Mouse (Mus musculus): Measurements from ENCODE around the gene Abcg2. TPM values are rescaled to one million over a fixed set of nuclear protein-coding genes. Genes with fewer than 3 reads are reported as not detected.
"Not testable (repeated sequence)": the region's sequence is repeated elsewhere in the genome, so short reads cannot be mapped to it uniquely, and the experiment has no call there.

Gene Abcg2
- 49.9 and 54.0 TPM in 2 replicates for polyA plus RNA-seq (2015; fragmentation: Nextera tagmentation; extraction: Ambion mirVana)

GRCm38 (mm10) chr6:58584223-58584622, at the start of gene Abcg2:
Gene Abcg2 (plus strand): TSS chr6:58584523.
- not testable (repeated sequence) for H3K27me3 ChIP-seq; H3K36me3 ChIP-seq; ATAC-seq (ENCODE audit: insufficient number of reproducible peaks, low FRiP score, low TSS enrichment, low read depth); H3K4me1 ChIP-seq; H3K9ac ChIP-seq; H3K4me3 ChIP-seq; H3K27ac ChIP-seq; H3K9me3 ChIP-seq; H3K4me2 ChIP-seq
- WGBS, result 87% methylated on average over 3 of the region's 3 CpGs

GRCm38 (mm10) chr6:58540263-58540662, 44.1 kb upstream of the Abcg2 start:
- not testable (repeated sequence) for H3K27ac ChIP-seq; H3K9me3 ChIP-seq; H3K36me3 ChIP-seq; H3K4me1 ChIP-seq; H3K27me3 ChIP-seq; H3K4me2 ChIP-seq; H3K9ac ChIP-seq; ATAC-seq (ENCODE audit: insufficient number of reproducible peaks, low FRiP score, low TSS enrichment, low read depth); H3K4me3 ChIP-seq
- WGBS, result 59% methylated on average over 4 of the region's 4 CpGs

DNA sequence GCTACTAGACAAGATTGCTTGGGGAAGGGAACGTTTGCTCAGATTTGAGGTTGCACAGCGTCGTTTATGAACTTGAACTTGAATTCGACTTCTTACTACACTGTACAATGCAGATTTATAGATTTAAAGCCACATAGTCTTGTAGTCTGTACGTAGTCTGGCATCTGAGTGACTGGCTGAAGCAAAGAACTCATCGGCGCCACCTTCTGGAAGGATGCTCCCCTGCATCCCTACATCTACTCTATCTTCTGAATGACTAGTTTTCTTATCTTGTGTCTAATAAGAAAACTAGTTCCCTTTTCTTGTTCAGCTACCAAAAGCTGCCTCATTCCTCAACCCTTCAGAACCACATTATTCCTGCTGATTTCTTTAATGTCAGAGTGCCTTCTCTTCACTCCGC, 41.5 kb upstream of the Abcg2 start:
- not testable (repeated sequence) for H3K4me2 ChIP-seq; H3K36me3 ChIP-seq; ATAC-seq (ENCODE audit: insufficient number of reproducible peaks, low FRiP score, low TSS enrichment, low read depth); H3K4me1 ChIP-seq; H3K27ac ChIP-seq; H3K4me3 ChIP-seq; H3K27me3 ChIP-seq; H3K9ac ChIP-seq; H3K9me3 ChIP-seq
- 61% methylated on average over 8 of the region's 8 CpGs for WGBS

DNA sequence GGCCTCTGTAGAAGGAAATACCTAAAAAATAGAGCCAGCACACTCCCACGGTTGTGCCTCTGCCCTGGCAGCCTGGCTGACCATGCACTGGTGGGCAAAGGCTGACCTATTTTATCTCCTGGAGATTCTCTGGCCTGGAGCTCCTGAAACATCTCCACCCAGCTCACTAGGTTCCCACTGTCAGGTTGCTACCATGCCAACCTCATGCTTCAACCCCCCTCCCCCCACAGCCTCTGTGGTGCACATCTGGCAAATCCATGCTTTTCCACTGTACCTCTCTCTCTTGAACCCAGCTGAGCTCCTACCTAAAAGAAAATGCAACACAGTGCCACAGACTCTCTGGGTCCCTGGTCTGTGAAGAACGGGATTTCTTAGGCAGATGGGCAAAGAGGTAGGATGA, 39.4 kb upstream of the Abcg2 start:
- 8% methylated on average over 2 of the region's 2 CpGs for WGBS
- H3K36me3 ChIP-seq; H3K4me3 ChIP-seq; H3K9ac ChIP-seq; H3K27me3 ChIP-seq; H3K4me2 ChIP-seq; H3K27ac ChIP-seq; H3K9me3 ChIP-seq; H3K4me1 ChIP-seq; ATAC-seq (ENCODE audit: insufficient number of reproducible peaks, low FRiP score, low TSS enrichment, low read depth): not testable (repeated sequence)

GRCm38 (mm10) chr6:58546050-58546449, 38.3 kb upstream of the Abcg2 start:
- not testable (repeated sequence) for H3K9me3 ChIP-seq; H3K4me2 ChIP-seq; H3K4me1 ChIP-seq; H3K9ac ChIP-seq; H3K27ac ChIP-seq; H3K36me3 ChIP-seq; H3K27me3 ChIP-seq; H3K4me3 ChIP-seq; ATAC-seq (ENCODE audit: insufficient number of reproducible peaks, low FRiP score, low TSS enrichment, low read depth)
- WGBS, result 33% methylated on average over 5 of the region's 5 CpGs

DNA sequence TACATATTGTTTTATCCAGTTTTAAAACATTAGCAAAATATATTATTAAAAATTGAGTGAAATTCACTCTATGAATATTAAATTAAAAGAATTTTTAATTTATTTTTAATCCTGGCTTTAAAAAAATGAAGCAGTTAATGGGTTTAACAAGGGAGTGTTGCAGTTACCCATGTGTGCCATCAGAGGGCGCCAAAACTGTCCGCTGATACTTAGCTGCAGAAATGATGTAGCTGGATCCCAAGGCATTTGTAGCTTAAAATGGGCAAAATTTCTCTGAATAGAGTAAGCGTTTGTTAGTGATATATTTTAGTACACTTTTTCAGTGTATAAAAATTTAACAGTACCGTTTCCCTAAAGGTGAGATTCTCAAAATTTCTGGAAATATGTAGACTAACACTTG, 37.5 kb upstream of the Abcg2 start:
- no peak overlapping the region for H3K9ac ChIP-seq
- WGBS, result 8% methylated on average over 4 of the region's 4 CpGs

DNA sequence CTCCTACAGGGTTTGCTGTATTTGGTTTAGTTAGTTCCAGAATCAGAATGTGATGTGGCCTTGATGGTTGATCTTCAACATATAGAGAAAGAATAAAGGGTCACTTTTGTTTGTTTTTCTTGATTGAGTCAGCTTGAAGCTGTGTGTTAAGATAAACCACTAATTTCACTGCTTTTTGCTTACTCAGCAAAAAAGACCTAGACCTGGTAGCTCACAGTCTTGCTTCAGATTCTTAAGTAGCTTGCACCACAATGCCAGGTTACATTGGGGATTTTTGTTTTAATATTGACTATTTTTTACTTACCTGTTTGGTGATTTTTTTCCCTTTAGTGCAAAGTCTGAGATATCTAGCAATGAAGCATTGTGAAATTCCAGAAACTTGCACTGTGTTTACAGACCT, 30.5 kb upstream of the Abcg2 start:
- H3K4me2 ChIP-seq; ATAC-seq (ENCODE audit: insufficient number of reproducible peaks, low FRiP score, low TSS enrichment, low read depth); H3K9me3 ChIP-seq; H3K4me1 ChIP-seq; H3K27ac ChIP-seq; H3K27me3 ChIP-seq; H3K4me3 ChIP-seq; H3K9ac ChIP-seq; H3K36me3 ChIP-seq: not testable (repeated sequence)

More for the DNA sequence above, 37.5 kb upstream of the Abcg2 start:
- H3K4me3 ChIP-seq, result no peak overlapping the region
- H3K27me3 ChIP-seq, result no peaks in the 10 kb centered on the region
- H3K27ac ChIP-seq, result no peak overlapping the region
- H3K36me3 ChIP-seq, result no peaks in the 10 kb centered on the region
- H3K4me1 ChIP-seq, result no peaks in the 10 kb centered on the region
- H3K4me2 ChIP-seq, result no peak overlapping the region
- no peaks in the 10 kb centered on the region for H3K9me3 ChIP-seq
- ATAC-seq (ENCODE audit: insufficient number of reproducible peaks, low FRiP score, low TSS enrichment, low read depth), result no peak

- not testable (repeated sequence) for H3K4me1 ChIP-seq, H3K27me3 ChIP-seq, H3K36me3 ChIP-seq, H3K4me3 ChIP-seq, H3K9ac ChIP-seq, H3K27ac ChIP-seq, H3K9me3 ChIP-seq, H3K4me2 ChIP-seq
- 49% methylated on average over 3 of the region's 3 CpGs for WGBS
- peak; percentile 70; the same call in 1 of the 2 replicates for ATAC-seq (ENCODE audit: insufficient number of reproducible peaks, low FRiP score, low TSS enrichment, low read depth)
Measured at GRCm38 (mm10) chr6:58593987-58594844, 9.9 kb downstream of the Abcg2 start.

DNA sequence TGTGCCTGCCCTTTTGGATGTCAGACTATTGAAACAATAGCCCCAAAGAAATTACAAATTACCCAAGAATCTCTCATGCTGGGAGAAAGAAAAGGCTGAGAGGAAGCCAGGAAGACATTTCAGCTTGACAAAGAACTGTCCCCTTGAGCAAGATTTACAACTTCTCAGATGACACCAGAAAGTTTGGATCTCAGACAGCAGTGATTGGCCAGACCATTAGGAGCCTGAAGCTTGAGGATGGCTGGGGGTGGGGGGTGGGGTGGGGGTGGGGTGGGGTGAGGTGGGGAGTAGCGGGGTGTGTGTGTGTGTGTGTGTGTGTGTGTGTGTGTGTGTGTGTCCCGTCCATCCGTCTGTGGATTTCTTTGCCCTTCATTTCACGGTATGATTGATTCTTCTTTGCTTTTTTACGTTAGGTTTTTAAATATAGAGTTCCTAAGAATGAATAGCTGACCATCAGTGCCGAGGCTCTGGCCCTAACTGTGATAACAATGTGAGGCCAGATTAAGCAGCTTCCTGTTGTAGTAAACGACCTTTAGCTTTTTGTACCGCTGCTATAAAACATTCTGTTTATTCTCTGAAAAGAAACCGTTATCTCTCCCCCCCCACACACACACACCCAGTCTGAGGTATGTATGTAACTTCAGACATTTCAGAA, 11.4 kb downstream of the Abcg2 start:
- H3K36me3 ChIP-seq; ATAC-seq (ENCODE audit: insufficient number of reproducible peaks, low FRiP score, low TSS enrichment, low read depth): not testable (repeated sequence)

GRCm38 (mm10) chr6:58596294-58596653, 12.0 kb downstream of the Abcg2 start:
- Histone ChIP-seq H3K4me1 (no peaks in the 10 kb centered on the region), H3K9ac (0 out of 2 replicates have a peak overlapping the region, but pooled peaks have one; percentile 4), H3K4me2 (peak overlapping the region; percentile 22), H3K9me3 (no peaks in the 10 kb centered on the region), H3K27me3 (no peaks in the 10 kb centered on the region), H3K36me3 (no peaks in the 10 kb centered on the region), H3K4me3 (peak overlapping the region; percentile 32), H3K27ac (peak overlapping the region; percentile 33)
- WGBS, result 18% methylated on average over 16 of the region's 16 CpGs
- peak; percentile 83 for ATAC-seq (ENCODE audit: insufficient number of reproducible peaks, low FRiP score, low TSS enrichment, low read depth)

More for the DNA sequence above, 11.4 kb downstream of the Abcg2 start:
- not testable (repeated sequence) for H3K9me3 ChIP-seq, H3K4me1 ChIP-seq, H3K27me3 ChIP-seq
- Histone ChIP-seq H3K4me2 (peak overlapping the region; percentile 22), H3K4me3 (peak overlapping the region; percentile 32), H3K27ac (peak overlapping the region; percentile 33), H3K9ac (0 out of 2 replicates have a peak overlapping the region, but pooled peaks have one; percentile 0)
- WGBS, result 8% methylated on average over 9 of the region's 9 CpGs

DNA sequence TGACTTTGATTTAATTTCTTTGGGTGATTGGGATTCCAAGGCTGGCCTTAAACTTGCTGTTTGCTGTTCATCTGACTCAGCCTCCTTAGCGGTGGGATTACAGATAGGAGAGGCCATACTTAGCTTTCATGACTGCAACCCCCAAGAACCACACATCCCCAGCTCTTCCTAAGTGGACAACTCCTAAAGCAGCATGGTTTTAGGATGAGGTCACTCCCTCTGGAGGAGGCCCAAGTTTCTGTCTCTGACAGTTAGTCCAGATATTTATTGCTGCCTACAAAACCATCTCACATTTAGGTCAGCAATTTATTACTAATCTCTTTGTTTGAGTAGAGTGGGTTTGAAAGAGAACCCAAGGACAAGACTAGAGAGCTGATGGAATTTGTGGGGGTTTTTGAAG, 17.8 kb downstream of the Abcg2 start:
- not testable (repeated sequence) for H3K36me3 ChIP-seq; H3K27ac ChIP-seq; H3K9ac ChIP-seq; ATAC-seq (ENCODE audit: insufficient number of reproducible peaks, low FRiP score, low TSS enrichment, low read depth); H3K4me2 ChIP-seq; H3K9me3 ChIP-seq; H3K27me3 ChIP-seq; H3K4me1 ChIP-seq; H3K4me3 ChIP-seq
- 80% methylated on average over 1 of the region's 1 CpGs for WGBS

DNA sequence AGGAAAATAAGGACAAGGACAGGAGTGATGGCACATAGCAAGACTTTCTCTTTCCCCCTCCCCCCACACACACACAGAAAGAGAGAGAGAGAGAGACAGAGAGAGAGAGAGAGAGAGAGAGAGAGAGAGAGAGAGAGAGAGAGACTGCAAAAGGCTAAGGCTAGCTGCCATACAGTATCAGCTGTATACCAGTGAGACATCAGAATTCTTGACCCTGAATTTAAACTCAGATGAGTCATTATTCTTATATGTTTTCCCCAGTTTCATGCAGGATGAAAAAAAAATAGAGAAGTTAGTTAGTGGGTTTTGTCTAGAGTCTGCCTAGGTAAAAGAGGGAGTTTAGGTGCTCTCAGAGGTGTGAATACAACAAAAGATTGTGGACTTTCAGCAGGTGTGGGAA, 18.7 kb downstream of the Abcg2 start:
- H3K4me2 ChIP-seq; H3K27me3 ChIP-seq; H3K9ac ChIP-seq; H3K4me1 ChIP-seq; H3K4me3 ChIP-seq; H3K27ac ChIP-seq; ATAC-seq (ENCODE audit: insufficient number of reproducible peaks, low FRiP score, low TSS enrichment, low read depth); H3K36me3 ChIP-seq; H3K9me3 ChIP-seq: not testable (repeated sequence)

Measured in limb, embryonic 15.5 days (tissue).